Mouse (Mus musculus) B cell, adult (primary cell): Measurements from ENCODE around the gene Xab2. TPM values are rescaled to one million over a fixed set of nuclear protein-coding genes. Genes with fewer than 3 reads are reported as not detected.

ENCODE experiments used
- total RNA-seq: library from RNA; stranded (reverse); gene quantifications from 4 replicates; pipeline ENCODE4 v1.2.4, GENCODE M21; 2023; ENCODE audit not compliant: inconsistent age

Gene Xab2
- 91.5 to 105 TPM (median 97.7 TPM) in 4 replicates for total RNA-seq

GRCm38 (mm10) chr8:3621199-3621970, at the start of gene Xab2, which contains the start of gene Pet100:
Gene Xab2, minus strand, starts transcription at chr8:3621316.
Gene Pet100, plus strand, starts transcription at chr8:3621548.

GRCm38 (mm10) chr8:3665507-3665906, 44.4 kb upstream of the Xab2 start, which contains the start of gene Mcemp1:
Gene Mcemp1, plus strand, starts transcription at chr8:3665754.

GRCm38 (mm10) chr8:3655526-3655925, 34.4 kb upstream of the Xab2 start, which contains the start of gene Retn:
Gene Retn, plus strand, starts transcription at chr8:3655770.

GRCm38 (mm10) chr8:3630647-3631477, 9.7 kb upstream of the Xab2 start, which contains the start of gene Stxbp2:
Gene Stxbp2, plus strand, starts transcription at chr8:3630955.

GRCm38 (mm10) chr8:3625445-3625844, 4.3 kb upstream of the Xab2 start, which contains the start of gene Pcp2:
Gene Pcp2, minus strand, starts transcription at chr8:3625545.

GRCm38 (mm10) chr8:3586993-3587390, 34.1 kb downstream of the Xab2 start, which contains the start of gene Camsap3:
Gene Camsap3, plus strand, starts transcription at chr8:3587293.

GRCm38 (mm10) chr8:3567641-3568371, 53.3 kb downstream of the Xab2 start, which contains the start of gene C330021F23Rik:
Gene C330021F23Rik, plus strand, starts transcription at chr8:3567990.

Other genes with a start within 250 kb of the Xab2 start
- gene Arhgef18, start 228.3 kb downstream of the Xab2 start, total RNA-seq: 226 to 260 TPM (median 253 TPM) in 4 replicates
- 0.80 to 1.7 TPM (median 1.4 TPM) in 4 replicates for gene Pex11g, start 153.6 kb downstream of the Xab2 start, total RNA-seq
- 4.9 to 9.2 TPM (median 7.3 TPM) in 4 replicates for gene Tex45, start 150.5 kb downstream of the Xab2 start, total RNA-seq
- 8.0 to 11.4 TPM (median 9.8 TPM) in 4 replicates for gene Zfp358, start 128.2 kb downstream of the Xab2 start, total RNA-seq
- gene Mcoln1, start 120.9 kb downstream of the Xab2 start, total RNA-seq: 89.1 to 114 TPM (median 104 TPM) in 4 replicates
- gene Pnpla6, start 105.9 kb downstream of the Xab2 start, total RNA-seq: 60.2 to 80.5 TPM (median 68.7 TPM) in 4 replicates
- not detected in 4 replicates for gene C330021F23Rik, start 53.3 kb downstream of the Xab2 start, total RNA-seq
- 0.12 to 0.27 TPM (median 0.18 TPM) in 4 replicates for gene Camsap3, start 34.0 kb downstream of the Xab2 start, total RNA-seq
- gene Pet100, start 232 bp upstream of the Xab2 start, total RNA-seq: 67.8 to 74.9 TPM (median 70.5 TPM) in 4 replicates
- not detected in 4 replicates for gene Pcp2, start 4.2 kb upstream of the Xab2 start, total RNA-seq
- 248 to 283 TPM (median 258 TPM) in 4 replicates for gene Stxbp2, start 9.6 kb upstream of the Xab2 start, total RNA-seq
- gene Retn, start 34.5 kb upstream of the Xab2 start, total RNA-seq: not detected in 4 replicates
- gene Mcemp1, start 44.4 kb upstream of the Xab2 start, total RNA-seq: not detected in 4 replicates
- 1.6 TPM in 1 of 4 replicates, not detected in the others for gene Fcor, start 51.0 kb upstream of the Xab2 start, total RNA-seq
- gene Trappc5, start 55.0 kb upstream of the Xab2 start, total RNA-seq: 19.9 to 22.8 TPM (median 21.2 TPM) in 4 replicates
- gene Fcer2a, start 72.9 kb upstream of the Xab2 start, total RNA-seq: 517 to 653 TPM (median 596 TPM) in 4 replicates
- 0.35 TPM in 1 of 4 replicates, not detected in the others for gene Clec4g, start 99.3 kb upstream of the Xab2 start, total RNA-seq
- gene Cd209a, start 127.7 kb upstream of the Xab2 start, total RNA-seq: 0.35 to 1.5 TPM (median 0.90 TPM) in 4 replicates
- gene Cd209e, start 233.0 kb upstream of the Xab2 start, total RNA-seq: not detected in 4 replicates